Mouse (Mus musculus): ENCODE results near the gene Rpap3.

Rpap3 gene

GRCm38 (mm10) chr15:97649726-97650125 lies 55.9 kb downstream of the Rpap3 start:
- DNase-seq (ENCODE audit: low spot score in 2 of 2) = no peak

- no peak for DNase-seq (ENCODE audit: low spot score in 2 of 2)
Measured at GRCm38 (mm10) chr15:97648176-97648575, 57.4 kb downstream of the Rpap3 start.

DNA sequence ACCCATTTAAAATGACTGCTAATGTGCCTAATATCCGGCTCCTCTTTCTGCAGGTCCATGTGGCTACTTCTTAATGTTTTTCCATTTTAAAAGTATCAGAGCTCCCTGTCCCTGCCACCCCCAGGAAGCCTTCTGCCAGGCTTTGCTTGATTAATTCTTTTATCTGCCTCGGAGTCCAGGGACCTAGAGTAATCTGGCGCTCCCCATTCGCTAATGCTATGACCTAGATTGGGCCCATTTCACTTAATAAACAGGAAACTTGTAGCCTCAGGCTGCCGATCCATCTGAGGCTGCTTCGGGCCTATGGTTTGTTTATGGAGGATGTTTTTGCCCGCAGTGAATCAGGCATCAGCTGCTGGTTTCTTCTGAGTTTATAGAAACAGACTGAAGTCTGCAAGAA lies 59.2 kb downstream of the Rpap3 start:
- DNase-seq (ENCODE audit: low spot score in 2 of 2) = no peak

DNA sequence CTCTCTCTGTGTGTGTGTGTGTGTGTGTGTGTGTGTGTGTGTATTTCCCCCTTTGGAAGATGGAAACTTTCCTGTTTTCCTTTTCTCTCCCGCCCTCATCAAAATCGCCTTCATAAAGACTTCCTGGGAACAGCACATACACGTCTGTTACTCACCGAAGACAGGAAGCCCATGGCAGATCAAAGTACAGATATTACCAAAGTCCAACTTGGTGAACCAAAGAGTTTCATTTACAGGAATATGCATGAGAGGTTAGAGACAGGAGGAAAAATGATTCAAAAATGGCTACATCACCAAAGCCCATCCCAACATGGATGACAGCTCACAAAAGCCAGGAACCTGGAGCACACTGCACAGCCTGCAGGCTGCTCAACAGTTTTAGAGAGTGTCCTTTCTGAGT lies 61.6 kb downstream of the Rpap3 start:
- DNase-seq (ENCODE audit: low spot score in 2 of 2) = no peak

Measured in spleen, postnatal 10 days (tissue).